Mouse (Mus musculus) B cell, adult 2 months (primary cell): ENCODE measurements at regions not wholly inside any gene's neighbourhood (a gene's known extent, or its start where the extent isn't known, plus 50 kb on each side); places are given as distances from the start of the nearest gene placed in this dataset.
A peak's percentile ranks its signal among the peaks of the same experiment; 100 is the strongest.

Source experiments
- DNase-seq, 2 experiments: peaks; one replicate each; pipeline ENCODE4 v3.0.0; 2022

DNA sequence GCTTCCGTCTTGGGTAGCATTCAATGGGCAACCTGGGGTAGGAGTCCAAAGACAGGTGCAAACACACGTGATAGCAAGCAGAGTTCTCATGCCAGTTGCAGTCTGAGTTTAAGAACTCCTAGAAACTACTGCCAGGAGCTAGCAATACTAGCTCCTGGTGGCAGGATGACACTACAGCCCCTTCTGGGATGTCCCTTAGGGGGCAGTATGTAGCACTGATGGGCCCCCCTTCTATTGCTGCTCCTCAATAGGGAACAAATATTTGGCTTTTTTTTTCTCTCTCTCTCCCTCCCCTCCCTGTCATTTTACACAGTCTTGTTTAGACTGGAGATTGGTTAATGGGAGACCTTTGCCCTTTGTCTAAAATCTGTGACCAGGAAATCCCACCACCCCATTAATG, 282.2 kb downstream of the Maf start:
- DNase-seq, result no peak

DNA sequence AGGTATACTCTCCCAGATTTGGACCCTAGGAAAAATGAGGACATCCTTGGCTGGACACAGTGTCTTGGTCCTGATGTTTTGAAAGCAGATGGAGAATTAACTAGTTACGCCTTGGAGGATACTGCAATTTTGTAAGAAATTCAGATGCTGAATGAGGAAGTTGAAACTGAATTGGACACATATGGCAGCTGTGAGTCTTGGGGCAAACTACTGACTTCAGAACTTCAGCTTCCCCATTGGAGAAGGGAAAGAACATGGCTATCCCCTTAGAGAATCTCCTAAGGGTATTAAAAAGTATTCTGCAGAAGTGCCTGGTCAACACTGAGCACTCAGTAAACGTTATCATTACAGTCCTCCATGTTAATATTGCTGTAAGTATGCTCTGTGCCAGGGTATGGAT, 283.9 kb downstream of the Maf start:
- DNase-seq, result no peak

DNA sequence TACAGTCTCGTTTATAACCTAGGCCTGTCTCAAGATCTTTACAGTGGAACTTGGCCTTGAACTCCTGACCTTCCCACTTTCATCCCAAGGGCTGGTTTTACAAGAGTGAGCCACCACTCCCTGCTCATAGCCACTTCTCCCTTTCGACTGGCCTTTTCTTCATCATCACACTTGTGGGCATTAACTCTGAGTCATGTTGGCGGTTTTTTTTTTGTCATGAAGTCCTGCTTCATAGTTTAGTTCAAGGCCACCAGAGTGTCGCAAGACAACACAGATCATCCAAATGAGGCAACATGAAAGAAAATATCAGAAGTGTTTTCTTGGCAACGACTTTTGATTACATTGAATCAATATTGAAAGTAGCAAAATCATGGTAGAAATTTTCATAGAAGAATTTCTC, 284.5 kb downstream of the Maf start:
- no peak for DNase-seq

DNA sequence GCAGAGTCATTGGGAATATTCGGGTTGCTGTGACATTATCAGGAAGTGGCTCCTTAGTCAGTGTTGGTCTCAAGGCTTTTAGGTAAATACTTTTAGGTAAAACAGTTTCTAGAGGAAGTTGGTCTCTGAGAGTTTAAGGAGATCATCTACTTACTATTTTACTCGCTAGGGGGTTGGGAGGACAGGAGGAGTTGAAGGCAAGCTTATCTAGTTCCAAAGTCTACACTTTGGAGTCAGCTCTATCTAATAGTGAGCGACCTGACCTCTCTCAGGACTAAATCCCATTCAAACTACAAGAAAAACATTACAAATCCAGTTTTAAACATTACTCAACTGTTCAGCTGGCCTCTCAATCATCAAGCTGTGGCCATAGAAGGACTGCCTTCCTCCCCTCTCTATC, 287.1 kb downstream of the Maf start:
- DNase-seq, result no peak

DNA sequence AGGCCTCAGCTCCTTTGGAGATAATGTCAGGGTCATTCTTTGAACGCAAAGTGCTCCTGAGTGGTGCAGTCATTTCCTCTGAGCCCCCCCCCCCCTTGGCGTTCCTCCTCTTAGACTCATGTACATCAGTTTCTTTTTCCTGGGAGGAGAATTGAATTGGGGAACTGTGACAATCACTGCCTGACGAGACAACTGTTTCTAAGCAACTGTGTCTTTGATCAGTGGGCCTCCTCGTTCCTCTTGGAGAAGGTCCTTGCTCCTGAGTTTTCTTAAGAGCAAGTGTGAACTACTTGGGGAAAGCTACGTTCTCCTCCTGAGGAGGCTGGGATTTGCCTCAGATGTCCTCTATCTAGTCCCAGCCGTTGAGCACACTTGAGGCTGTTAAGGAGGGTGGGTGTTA, 287.5 kb downstream of the Maf start:
- DNase-seq, result no peak

DNA sequence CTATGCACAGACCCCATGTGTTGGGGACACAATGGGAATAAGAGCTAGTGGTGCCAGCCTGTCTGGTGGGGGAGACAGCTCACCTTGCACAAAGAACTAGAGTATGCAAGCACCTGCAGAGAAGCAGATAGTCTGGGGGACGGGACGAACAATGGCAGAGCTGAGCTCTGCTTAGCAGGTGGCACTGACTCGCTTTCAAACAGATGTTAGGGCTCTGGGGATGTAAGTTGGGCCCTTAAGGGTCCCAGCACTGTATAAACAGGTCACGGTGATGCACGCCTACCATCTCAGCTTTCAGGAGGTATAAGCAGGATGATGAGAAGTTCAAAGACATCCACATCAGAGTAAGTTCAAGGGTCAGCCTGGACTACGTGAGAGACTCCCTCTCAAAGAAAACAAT, 289.5 kb downstream of the Maf start:
- DNase-seq, result no peak

DNA sequence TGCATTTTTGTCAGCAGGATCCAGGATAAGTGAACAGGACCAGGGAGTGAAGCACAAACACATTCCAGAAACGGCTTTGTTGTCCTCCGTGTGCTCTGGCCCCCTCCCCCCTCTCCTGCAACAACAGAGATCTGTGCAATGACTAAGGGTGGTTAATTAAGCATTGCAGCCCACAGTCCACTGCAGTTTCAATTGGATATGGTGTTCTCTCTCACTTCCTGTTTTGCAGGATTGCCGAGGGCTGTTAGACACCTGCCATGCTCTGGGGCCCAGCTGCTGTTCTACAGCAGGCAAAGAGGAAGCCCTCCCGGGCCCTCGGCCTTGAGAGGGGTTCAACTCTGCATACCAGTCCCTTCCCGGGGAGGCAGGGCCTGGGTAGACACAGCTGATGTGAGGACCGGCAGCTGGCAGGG, 293.5 kb downstream of the Maf start:
- DNase-seq, result peak; percentile 86 to 89

DNA sequence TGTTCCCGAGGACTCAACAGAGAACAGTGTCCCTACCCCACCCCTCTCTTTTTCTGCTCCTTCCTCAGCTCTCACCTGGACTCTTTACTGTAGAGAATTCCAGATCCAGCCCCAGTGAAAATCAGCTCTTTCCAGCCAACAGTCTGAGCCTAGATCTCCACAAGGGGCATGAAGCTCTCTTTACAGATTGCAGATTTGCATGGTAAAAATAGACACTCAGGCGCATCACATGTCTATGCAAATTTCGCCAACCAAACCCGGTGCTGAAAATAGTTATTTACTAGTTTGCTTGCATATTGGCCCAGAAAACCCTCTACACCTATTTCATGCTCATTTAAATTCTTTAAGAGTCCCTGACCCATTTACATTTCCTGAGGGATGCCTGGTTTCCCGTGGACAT, 295.8 kb downstream of the Maf start:
- peak; percentile 73 to 74 for DNase-seq

DNA sequence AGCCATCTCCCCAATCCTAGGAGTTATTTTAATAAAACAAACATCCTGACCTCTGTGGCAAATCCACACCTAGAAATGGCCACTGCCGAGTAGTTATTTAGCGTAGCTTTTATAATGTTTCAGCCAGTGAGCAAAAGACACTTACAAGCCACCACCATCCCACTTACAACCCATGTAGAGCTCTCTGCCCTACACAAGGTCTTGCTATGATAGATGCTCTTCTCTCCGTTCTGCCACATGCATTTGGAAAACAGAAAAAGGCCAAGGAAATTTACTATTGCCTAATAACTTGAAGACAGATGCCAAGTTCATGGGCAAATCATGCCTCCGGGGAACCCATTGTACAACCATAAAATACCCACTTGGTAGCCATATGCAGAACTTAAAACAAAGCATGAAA, 296.5 kb downstream of the Maf start:
- no peak for DNase-seq

DNA sequence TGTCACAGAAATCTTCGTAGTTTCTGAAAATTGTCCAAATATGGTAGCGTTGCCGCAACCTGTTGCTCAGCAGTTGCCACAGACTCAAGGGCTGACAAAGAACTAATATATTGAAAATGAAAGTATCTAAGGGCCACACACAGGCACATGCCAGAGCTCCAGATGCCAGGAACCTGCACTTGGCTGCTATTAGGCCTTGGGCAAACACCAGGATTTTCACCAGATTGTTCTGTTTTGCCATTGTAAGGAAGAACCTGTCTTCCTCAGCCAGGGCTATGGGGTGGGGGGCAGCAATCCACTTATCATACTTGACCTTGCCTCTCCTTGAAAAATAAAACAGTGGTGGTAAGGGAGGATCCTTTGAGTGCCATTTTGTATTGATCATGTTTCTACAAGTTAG, 297.4 kb downstream of the Maf start:
- no peak for DNase-seq

DNA sequence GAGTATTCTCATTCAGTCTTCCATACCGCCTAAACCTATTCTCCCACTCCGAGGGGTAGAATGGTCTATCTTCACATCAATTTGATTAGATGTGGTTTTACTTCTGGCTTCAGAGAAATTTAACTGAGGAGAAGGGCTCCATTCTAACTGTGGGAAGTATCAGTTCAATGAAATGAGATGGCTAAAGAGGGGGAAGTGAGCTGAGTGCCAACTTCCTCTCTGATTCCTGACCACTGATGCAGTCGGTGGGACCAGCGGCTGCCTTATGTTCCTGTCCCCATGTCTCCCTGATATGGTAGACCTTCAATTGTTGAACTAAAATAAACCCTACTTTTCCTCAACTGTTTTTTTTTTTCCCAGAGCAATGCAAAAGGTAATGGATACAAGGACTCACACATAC, 300.1 kb downstream of the Maf start:
- DNase-seq, result no peak

DNA sequence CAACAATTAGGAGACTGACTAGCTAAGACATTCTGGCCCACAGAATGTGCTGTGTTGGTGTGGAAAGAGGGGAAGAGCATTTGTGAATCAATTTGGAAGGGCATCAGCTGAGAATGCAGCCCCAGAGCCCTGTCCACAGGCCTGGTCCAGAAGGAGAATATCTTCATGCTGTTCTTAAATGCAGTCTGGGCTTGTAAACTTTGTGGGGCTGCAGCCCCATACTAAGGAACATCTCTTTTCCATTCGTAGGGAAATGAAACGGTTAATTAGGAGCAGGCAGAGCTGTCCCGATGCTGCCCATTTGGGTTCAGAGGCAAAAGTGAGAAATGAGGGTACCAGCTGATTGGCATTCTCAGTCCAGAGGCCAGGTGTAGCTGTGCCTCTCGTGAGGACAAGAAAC, 304.0 kb downstream of the Maf start:
- no peak for DNase-seq

DNA sequence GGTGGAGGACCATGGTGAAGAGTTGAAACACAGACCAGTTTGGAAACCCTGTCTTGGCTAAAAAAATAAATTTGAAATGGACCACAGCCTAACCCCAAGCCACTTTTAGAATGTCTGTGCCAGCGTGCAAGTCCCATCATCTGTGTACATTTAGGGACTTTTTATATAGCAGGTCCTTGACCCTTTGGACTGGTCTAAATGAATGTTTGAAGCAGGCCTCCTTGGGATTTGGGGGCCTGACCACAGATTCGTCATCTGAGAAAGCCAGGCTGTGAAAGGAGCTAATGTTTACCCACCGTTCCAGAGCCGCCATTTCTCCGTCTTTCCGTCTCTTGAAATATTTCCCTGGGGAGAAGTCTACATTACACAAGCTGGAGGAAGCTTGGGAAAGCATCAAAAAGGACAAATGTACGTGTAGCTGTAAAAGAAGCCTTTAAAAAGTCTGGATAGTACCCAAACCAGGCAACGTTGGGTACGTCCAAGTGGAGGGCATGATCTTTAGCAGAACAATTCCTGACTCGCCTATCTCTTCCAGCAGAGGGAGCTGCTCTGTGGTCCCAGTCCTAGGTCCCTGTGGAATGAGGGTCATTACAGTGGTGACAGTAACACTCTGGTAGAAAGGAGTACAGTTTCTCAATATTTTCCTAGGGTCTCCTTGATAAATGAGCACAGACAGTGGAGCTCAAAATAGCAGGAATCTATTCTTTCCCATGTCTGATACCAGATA, 305.0 kb downstream of the Maf start:
- DNase-seq, result no peak
